Mouse (Mus musculus): ENCODE data around the gene Gadd45b.

Gene Gadd45b

DNA sequence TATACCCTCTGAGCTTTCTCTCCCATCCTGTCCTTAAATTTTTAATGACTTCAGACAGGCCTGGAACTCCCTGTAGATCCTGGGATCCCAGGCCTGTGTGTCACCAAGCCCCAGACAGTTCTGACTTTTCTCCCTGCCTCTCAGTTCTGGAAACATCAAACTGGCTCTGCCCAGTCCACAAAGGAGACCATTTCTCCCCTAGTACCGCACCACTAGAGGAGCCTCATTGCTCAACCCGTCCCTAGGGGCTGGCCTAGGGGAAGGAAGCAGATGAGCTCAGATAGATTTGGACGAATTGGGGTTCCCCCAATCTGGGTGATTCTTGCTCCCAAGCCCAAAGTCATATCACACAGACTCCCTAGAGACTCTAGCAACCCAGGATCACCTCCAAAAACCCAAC, 5.4 kb downstream of the Gadd45b start:
- no peak for DNase-seq (ENCODE audit: low spot score)

DNA sequence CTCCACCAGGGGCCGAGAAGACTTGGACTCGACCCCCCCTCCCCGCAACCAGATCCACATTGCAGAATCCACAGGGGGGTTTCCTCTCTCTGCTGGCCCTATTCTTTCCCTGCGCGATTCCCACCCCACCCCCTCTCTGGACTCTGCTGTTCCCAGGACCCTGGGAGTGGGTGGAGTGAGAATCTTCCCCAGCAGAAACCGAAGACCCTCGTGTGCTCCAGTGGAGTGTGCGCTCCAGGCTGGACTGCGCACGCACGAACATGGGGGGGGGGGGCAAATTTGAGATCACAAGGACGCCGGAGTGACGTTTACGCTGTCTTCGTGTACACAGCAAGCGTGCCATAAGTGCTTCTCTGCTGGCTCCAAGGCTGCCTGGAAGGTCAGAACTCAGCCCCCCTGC, 5.8 kb downstream of the Gadd45b start:
- DNase-seq (ENCODE audit: low spot score), result no peak

DNA sequence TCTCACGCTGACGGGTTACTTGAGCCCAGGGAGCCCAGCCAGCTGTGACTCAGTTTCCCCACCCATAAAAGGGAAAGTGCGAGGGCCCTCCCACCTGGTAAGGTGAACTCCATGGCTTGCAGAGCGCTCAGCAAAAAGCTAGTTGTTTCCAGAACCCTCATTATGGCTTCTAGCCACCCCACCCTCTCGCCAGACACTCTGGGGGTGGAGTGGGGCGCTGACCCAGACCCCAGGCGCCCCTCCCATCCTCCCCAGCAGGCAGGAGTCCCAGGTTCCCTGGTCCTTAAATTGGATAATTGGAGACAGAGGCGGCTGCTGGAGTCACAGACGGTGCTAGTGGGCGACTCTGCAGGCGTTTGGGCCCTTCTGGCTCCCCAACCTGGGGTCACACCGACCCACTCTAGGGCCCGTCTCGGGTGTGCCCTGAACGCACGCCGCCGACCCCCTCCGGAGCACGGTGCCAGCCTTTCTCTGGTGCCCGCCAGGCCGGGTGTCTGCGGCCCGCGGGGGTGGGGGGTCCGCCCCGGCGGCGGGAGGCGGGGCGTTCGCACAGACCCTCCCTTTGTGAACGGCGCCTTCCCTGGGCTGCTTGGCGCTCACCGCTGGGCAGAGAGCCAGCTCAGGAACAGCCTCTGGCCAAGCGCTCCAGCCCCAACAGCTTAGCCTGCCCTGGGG, 6.4 kb downstream of the Gadd45b start:
- DNase-seq (ENCODE audit: low spot score), result peak; percentile 87

DNA sequence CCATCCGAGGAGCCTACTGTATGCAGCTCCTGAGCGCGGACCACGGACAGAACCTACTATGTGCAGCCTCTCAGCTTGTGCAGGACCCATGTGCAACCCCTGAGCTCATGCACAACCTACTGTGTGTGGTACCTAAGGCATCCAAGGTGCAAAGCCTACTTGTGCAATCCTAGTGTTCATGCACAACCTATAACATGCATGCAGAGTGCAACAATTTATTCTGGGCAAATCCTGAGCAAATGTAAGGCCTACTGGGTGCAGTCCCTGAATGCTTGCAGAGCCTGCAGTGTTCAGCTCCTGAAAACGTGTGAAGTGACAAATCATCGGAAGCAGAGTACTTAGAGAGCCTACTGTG, 6.9 kb downstream of the Gadd45b start:
- no peak for DNase-seq (ENCODE audit: low spot score)

DNA sequence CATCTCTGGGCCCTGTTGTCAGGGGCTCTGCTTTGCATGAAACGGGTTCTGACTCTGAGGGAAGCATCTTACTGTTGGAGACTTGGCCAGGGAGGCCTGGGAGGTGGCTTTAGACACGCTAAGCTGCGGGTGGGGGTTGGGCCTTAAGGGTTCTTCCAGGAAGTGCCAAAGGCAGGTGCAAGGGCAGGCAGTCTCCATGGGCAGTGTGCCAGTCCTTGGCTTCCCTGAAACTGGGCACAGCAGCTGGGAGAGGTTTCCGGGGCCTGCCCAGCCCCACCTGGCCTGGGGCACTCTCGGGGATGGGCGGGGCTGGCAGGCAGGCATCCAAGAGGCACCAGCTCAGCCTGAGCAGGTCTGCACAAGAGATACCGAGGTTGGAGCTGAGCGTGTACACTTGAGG, 7.8 kb downstream of the Gadd45b start:
- DNase-seq (ENCODE audit: low spot score), result peak; percentile 73

DNA sequence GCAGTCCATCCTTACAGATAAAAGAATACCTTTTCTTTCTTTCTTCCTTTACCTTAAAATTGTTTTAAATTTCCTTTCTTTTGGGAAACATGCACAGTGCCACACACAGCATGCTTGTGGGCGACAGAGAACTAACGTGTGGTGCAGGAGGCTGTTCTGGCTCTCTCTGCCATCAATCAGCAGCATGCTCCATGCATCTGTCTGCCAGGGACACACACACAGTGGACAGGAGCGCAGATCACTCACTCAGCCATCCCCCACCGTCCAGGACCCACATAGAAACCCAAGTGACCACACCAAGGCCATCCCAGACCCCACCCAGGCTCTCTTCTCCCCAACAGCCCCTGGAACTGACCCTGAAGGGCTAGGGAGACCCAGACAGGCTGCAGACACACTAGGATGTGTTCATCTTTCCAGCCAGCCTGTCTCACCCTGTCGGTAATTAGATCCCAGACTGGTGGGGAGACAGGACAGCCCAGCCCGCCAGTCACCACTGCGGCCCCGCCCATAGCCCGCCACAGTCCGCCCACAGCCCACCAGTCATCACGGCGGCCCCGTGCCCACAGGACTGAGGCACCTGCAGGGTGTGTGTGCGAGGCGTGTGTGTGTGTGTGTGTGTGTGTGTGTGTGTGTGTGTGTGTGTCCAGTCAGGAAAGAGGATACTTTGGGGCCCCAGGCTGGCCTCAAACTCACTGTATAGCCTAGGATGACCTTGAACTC, 9.1 kb downstream of the Gadd45b start:
- DNase-seq (ENCODE audit: low spot score), result no peak

DNA sequence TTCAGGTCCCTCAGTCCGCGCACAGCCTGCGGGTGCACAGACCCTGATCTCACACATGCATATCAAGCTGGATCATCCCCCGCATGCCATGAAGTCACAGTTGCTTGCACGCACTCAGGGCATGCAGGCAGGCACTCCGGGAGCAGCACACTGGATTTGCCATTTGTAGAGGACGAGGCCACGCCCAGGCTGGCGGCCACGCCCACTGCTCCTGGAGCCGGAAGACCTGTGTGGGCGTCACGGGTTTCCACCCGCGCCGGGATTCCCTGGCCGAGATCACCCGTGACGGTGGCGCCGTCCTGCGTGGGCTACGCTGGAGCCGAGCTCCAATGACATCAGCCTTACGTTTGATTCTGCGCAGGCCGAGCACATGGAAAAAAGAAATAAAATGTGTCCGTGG, 9.8 kb downstream of the Gadd45b start:
- peak; percentile 96 for DNase-seq (ENCODE audit: low spot score)

GRCm38 (mm10) chr10:80940320-80940987, 10.6 kb downstream of the Gadd45b start:
- DNase-seq (ENCODE audit: low spot score), result peak; percentile 69

DNA sequence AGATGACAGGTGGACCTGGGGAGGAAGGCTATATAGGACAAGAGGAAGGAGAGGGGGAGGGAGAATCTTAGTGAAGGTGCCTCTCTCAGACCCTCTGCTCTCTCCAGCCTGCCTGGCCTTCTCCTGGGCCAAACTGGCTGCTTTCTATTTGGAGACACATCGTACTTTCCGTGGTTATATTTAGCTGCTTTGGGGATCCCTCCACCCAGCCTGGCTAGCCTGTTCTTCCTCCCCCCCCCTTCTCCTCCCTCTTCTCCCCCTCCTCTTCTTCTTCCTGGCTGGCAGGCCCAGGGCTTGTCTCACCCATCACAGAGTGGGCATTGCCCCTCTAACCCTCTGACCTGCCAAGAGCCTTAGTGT, 11.1 kb downstream of the Gadd45b start:
- no peak for DNase-seq (ENCODE audit: low spot score)

- no peak for DNase-seq (ENCODE audit: low spot score)
Measured at GRCm38 (mm10) chr10:80942919-80943318, 13.0 kb downstream of the Gadd45b start.

GRCm38 (mm10) chr10:80943701-80944100, 13.8 kb downstream of the Gadd45b start:
- no peak for DNase-seq (ENCODE audit: low spot score)

- no peak for DNase-seq (ENCODE audit: low spot score)
Measured at GRCm38 (mm10) chr10:80944231-80944630, 14.4 kb downstream of the Gadd45b start.

GRCm38 (mm10) chr10:80946684-80947437, 17.0 kb downstream of the Gadd45b start:
- peak; percentile 76 for DNase-seq (ENCODE audit: low spot score)

DNA sequence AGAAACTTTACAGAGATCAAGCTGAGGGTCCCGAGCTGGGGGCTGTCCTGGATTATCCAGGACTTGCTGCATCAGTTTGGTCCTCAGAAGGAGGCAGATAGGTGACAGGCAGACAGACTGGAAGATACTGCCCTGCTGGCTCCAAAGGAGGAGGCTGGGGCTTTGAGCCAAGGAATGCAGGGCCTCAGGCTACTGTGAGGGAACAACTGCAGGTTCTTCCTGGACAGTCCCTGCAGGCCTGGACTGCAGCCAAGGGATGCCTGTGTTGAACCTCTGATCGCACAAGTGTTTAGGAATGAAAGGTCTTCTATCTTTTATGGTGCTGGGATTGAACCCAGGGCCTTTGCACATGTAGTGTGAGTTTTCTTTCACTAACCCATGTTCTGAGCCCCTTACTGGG, 17.9 kb downstream of the Gadd45b start:
- DNase-seq (ENCODE audit: low spot score), result peak; percentile 81

DNA sequence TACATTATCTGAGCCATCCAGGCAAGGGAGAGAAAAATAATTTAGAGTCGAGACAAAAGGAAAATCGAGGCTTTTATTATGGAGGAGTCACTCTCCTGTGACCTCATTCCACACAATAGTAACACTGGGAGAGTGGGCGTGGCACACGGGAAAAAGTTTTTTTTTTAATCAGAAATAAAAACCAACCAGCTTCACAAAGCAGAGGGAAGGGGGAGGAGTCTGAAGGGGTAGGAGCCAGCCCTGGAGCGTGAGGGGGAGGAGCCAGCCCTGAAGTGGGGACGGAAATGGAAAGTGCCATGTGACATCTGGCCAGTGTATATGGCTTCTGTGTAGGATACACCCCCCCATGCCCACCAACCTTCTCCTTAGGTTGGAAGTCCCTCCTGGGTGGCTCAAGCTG, 18.7 kb downstream of the Gadd45b start:
- no peak for DNase-seq (ENCODE audit: low spot score)

- DNase-seq (ENCODE audit: low spot score), result no peak
Measured at GRCm38 (mm10) chr10:80949081-80949480, 19.2 kb downstream of the Gadd45b start.

DNA sequence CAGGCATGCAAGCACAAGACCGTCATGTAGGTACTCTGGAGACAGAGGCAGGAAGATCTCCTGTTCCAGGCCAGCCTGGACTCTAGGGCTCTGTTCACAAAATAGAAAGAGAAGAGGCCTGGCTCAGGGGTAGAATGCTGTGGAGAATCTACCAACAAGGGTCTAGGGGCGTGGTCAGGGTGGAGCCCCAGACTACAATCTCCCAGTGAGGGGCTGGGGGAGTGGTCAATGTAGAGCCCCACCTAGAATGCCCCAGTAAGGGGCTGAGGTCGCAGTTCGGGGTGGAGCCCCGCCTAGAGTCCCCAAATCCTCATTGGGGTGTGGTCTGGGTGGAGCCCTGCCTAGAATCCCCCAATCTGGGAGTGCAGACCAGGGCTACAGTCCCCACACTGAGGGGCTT, 20.4 kb downstream of the Gadd45b start:
- DNase-seq (ENCODE audit: low spot score), result peak; percentile 44

GRCm38 (mm10) chr10:80951761-80952390, 22.0 kb downstream of the Gadd45b start:
- peak; percentile 61 for DNase-seq (ENCODE audit: low spot score)

GRCm38 (mm10) chr10:80952449-80952848, 22.6 kb downstream of the Gadd45b start:
- DNase-seq (ENCODE audit: low spot score), result no peak

- no peak for DNase-seq (ENCODE audit: low spot score)
Measured at GRCm38 (mm10) chr10:80954415-80954814, 24.5 kb downstream of the Gadd45b start.

DNA sequence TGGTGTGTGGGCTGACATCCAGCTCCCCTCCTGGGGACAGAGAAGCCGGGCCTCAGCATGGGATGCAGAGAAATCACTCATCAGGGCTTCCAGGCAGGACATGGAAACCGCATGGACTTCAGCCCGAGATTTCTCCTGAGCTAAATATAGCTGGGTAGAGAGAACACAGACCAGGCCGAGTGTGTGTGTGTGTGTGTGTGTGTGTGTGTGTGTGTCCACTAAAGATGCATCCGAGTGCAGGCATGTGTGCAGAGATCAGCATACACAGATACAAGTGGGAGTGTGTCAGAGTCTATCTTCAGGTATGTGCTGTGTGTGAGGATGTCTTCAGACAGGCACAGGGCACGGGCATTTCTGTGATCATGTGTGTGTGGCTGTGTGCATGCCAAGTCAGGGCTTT, 25.0 kb downstream of the Gadd45b start:
- no peak for DNase-seq (ENCODE audit: low spot score)

- peak; percentile 74 for DNase-seq (ENCODE audit: low spot score)
Measured at GRCm38 (mm10) chr10:80955536-80955935, 25.7 kb downstream of the Gadd45b start.

Measured in testis, postnatal 10 days (tissue).